11 mouse cellular contexts compared by ENCODE assay signal in genomic region chr9:32787091-32787490, GRCm38 (mm10).
DNase-seq lines count a peak whose midpoint lies in the region; ATAC-seq and TF ChIP-seq lines count a peak whose summit lies in the region.
"Had no signal": no experiment of that assay in that cellular context is flagged by ENCODE, and none has a peak within 500 bp of the region (broad histone marks: within the 10 kb centered on the region; RNA-seq: fewer than 3 reads in every experiment).

No protein-coding gene starts in this region.

- peak; percentile 37 for DNase-seq in embryo, embryonic 10.5 days (ENCODE audit: low spot score)
- no peak for DNase-seq in embryo, embryonic 11 days
- peak; percentile 7 for DNase-seq in MN1 (ENCODE audit: low spot score)
- DNase-seq in gastrocnemius, postnatal 10 days = peak; percentile 20
- peak; percentile 49 for DNase-seq in limb, embryonic 10.5 days (ENCODE audit: low spot score)
- no peak for DNase-seq in forebrain, embryonic 14.5 days (ENCODE audit: low spot score)
- DNase-seq in layer of hippocampus, adult 2 months (ENCODE audit: low spot score in 2 of 2) = no peak
- no peak for DNase-seq in layer of hippocampus, adult 9-11 months
- DNase-seq: cerebellum, adult 9-10 months; thymus, adult 18-20 months had no signal

- peak overlapping the region; percentile 53 for H3K27ac ChIP-seq in limb, embryonic 10.5 days
- H3K27ac ChIP-seq in forebrain, embryonic 14.5 days (ENCODE audit: low read depth, low read length) = no peak overlapping the region
- H3K27ac ChIP-seq in layer of hippocampus, adult 2 months = no peak overlapping the region

- 78% methylated on average over 7 of the region's 7 CpGs for WGBS in limb, embryonic 10.5 days
- 81% methylated on average over 7 of the region's 7 CpGs for WGBS in forebrain, embryonic 14.5 days

- no peaks in the 10 kb centered on the region for H3K9me3 ChIP-seq in limb, embryonic 10.5 days (replicated peaks)
- no peaks in the 10 kb centered on the region for H3K9me3 ChIP-seq in forebrain, embryonic 14.5 days (replicated peaks; ENCODE audit: control insufficient read depth, low read length)

- no peak for TF ChIP-seq CTCF in layer of hippocampus, adult 2 months (conservative IDR thresholded peaks at IDR 0.05)

- peaks cover 53% of the 10 kb centered on the region for H3K4me1 ChIP-seq in limb, embryonic 10.5 days
- no peaks in the 10 kb centered on the region for H3K4me1 ChIP-seq in forebrain, embryonic 14.5 days (ENCODE audit: control insufficient read depth, insufficient read depth, low read length)

- no peak overlapping the region for H3K9ac ChIP-seq in forebrain, embryonic 14.5 days (ENCODE audit: low read length)

- no peaks in the 10 kb centered on the region for H3K36me3 ChIP-seq in limb, embryonic 10.5 days
- H3K36me3 ChIP-seq in forebrain, embryonic 14.5 days (ENCODE audit: control insufficient read depth, insufficient read depth, low read length) = no peaks in the 10 kb centered on the region

- no peaks in the 10 kb centered on the region for H3K27me3 ChIP-seq in limb, embryonic 10.5 days (ENCODE audit: low read depth, poor library complexity, severe bottlenecking)
- no peaks in the 10 kb centered on the region for H3K27me3 ChIP-seq in forebrain, embryonic 14.5 days (replicated peaks; ENCODE audit: control insufficient read depth, insufficient read depth, low read length)

- no peak for ATAC-seq in forebrain, embryonic 14.5 days

- H3K4me2 ChIP-seq in forebrain, embryonic 14.5 days (ENCODE audit: low read length) = no peak overlapping the region

- no peak overlapping the region for H3K4me3 ChIP-seq in limb, embryonic 10.5 days
- no peak overlapping the region for H3K4me3 ChIP-seq in forebrain, embryonic 14.5 days (ENCODE audit: low read depth, low read length)
- H3K4me3 ChIP-seq in layer of hippocampus, adult 2 months = no peak overlapping the region
- H3K4me3 ChIP-seq: erythroblast, embryonic 14.5 days had no signal

Comparison
In these comparisons a context has a peak if more than half of its experiments do, and no peak if none do; other contexts are left out.
1. DNase-seq: peak in embryo, embryonic 10.5 days (single experiment), MN1 (single experiment), gastrocnemius, postnatal 10 days (single experiment) and limb, embryonic 10.5 days (single experiment); none in embryo, embryonic 11 days (single experiment), forebrain, embryonic 14.5 days (single experiment), layer of hippocampus, adult 2 months (0 of 2) and layer of hippocampus, adult 9-11 months (single experiment).